Mouse (Mus musculus) intestine, embryonic 14.5 days (tissue): Measurements from ENCODE around the gene Itln1. TPM values are rescaled to one million over a fixed set of nuclear protein-coding genes. Genes with fewer than 3 reads are reported as not detected.
A peak's percentile ranks its signal among the peaks of the same experiment; 100 is the strongest.

Experiments
- ATAC-seq: fragments of 200-750 bp; cut with Nextera tagmentation; replicated peaks from 2 replicates; pipeline ENCODE4 v1.8.0; 2017; ENCODE audit warnings: low read depth, moderate number of reproducible peaks, moderate TSS enrichment, moderate library complexity; ENCODE audit not compliant: low FRiP score, low TSS enrichment
- DNase-seq: peaks from one replicate; pipeline ENCODE4 v3.0.0-alpha.2; 2018; ENCODE audit warnings: low spot score
- H3K27ac ChIP-seq: fragments of 300-500 bp; sonication (generic); 2 replicates; pipeline ENCODE4 v1.5.1; 2014; ENCODE audit warnings: low read depth, mild to moderate bottlenecking, control low read depth
- H3K27me3 ChIP-seq: fragments of 300-500 bp; sonication (generic); replicated peaks from 2 replicates; pipeline ENCODE4 v1.6.1; 2014; ENCODE audit warnings: low read length, control low read depth; ENCODE audit not compliant: control insufficient read depth, insufficient read depth
- H3K36me3 ChIP-seq: fragments of 300-500 bp; sonication (generic); 2 replicates; pipeline ENCODE4 v1.6.1; 2014; ENCODE audit warnings: low read length, control low read depth; ENCODE audit not compliant: control insufficient read depth, insufficient read depth
- H3K4me1 ChIP-seq: fragments of 300-500 bp; sonication (generic); replicated peaks from 2 replicates; pipeline ENCODE4 v1.6.1; 2014; ENCODE audit warnings: low read length, control low read depth, mixed read lengths; ENCODE audit not compliant: control insufficient read depth, insufficient read depth
- H3K4me2 ChIP-seq: fragments of 300-500 bp; sonication (generic); 2 replicates; pipeline ENCODE4 v1.6.1; 2014; ENCODE audit warnings: low read length
- H3K4me3 ChIP-seq: fragments of 300-500 bp; sonication (generic); 2 replicates; pipeline ENCODE4 v1.5.1; 2014; ENCODE audit warnings: low read depth, low read length, control low read depth, mixed read lengths
- H3K9ac ChIP-seq: fragments of 300-500 bp; sonication (generic); 2 replicates; pipeline ENCODE4 v1.6.1; 2014; ENCODE audit warnings: mild to moderate bottlenecking, low read length
- H3K9me3 ChIP-seq: fragments of 300-500 bp; sonication (generic); 2 replicates; pipeline ENCODE4 v1.6.1; 2016; ENCODE audit warnings: low read length, control low read depth; ENCODE audit not compliant: control insufficient read depth
- WGBS: fragments of 180-500 bp; shearing (Covaris S2); extraction: QIAGEN DNeasy Blood & Tissue Kit; methylation state at CpG from one replicate; pipeline ENCODE4 v1.1.7; 2014; 5-methylcytosine and 5-hydroxymethylcytosine counted together
- polyA plus RNA-seq: library from polyadenylated mRNA; unstranded; fragments of >200 nt; fragmentation: Nextera tagmentation; extraction: Ambion mirVana; gene quantifications from 2 replicates; pipeline ENCODE4 v1.2.1, GENCODE M21; 2014

Gene Itln1
- not detected in 2 replicates for polyA plus RNA-seq

- no peaks in the 10 kb centered on the region for H3K9me3 ChIP-seq
- 88% methylated on average over 1 of the region's 1 CpGs for WGBS
- H3K4me1 ChIP-seq: no peaks in the 10 kb centered on the region
- H3K27ac ChIP-seq: no peak within 1 kb of the TSS
- DNase-seq: no peak
- no peak for ATAC-seq
- H3K36me3 ChIP-seq: no peaks in the 10 kb centered on the region
- H3K9ac ChIP-seq: no peak within 1 kb of the TSS
- H3K4me3 ChIP-seq: no peak within 1 kb of the TSS
- H3K4me2 ChIP-seq: no peak within 1 kb of the TSS
- H3K27me3 ChIP-seq: no peaks in the 10 kb centered on the region
These were observed at the start of gene Itln1 for GRCm38 (mm10) chr1:171535194-171535593. Itln1 (minus strand) TSS chr1:171535294.

DNA sequence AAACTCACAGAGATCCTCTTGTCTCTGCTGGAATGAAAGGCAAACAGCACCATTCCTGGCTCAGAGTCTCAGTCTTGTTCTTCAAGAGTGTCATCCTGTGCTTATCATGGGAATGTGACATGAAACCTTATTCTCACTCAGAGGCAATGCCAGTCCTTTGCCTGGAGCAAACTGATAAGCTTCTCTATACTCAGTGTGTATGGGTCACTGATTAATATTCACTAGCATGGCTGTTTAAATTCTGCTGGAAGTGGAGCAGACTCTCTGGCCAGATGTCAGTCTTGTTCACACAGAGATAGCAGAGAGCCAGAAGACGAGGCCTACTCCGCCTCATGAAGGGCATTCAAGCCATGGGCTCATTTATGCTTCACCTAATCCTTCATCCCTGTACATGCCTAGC is 49.5 kb upstream of the Itln1 start:
- H3K27ac ChIP-seq: no peak overlapping the region
- H3K9me3 ChIP-seq: no peaks in the 10 kb centered on the region
- H3K36me3 ChIP-seq: no peaks in the 10 kb centered on the region
- H3K4me1 ChIP-seq: no peaks in the 10 kb centered on the region
- H3K9ac ChIP-seq: no peak overlapping the region
- DNase-seq (no peak), ATAC-seq (no peak)
- WGBS: 88% methylated on average over 2 of the region's 2 CpGs
- H3K4me3 ChIP-seq: no peak overlapping the region
- no peak overlapping the region for H3K4me2 ChIP-seq
- no peaks in the 10 kb centered on the region for H3K27me3 ChIP-seq

GRCm38 (mm10) chr1:171577168-171577567 is 42.1 kb upstream of the Itln1 start:
- Histone ChIP-seq H3K4me2 (no peak overlapping the region), H3K9ac (no peak overlapping the region), H3K9me3 (no peaks in the 10 kb centered on the region), H3K27ac (no peak overlapping the region), H3K27me3 (no peaks in the 10 kb centered on the region), H3K36me3 (no peaks in the 10 kb centered on the region), H3K4me3 (no peak overlapping the region), H3K4me1 (no peaks in the 10 kb centered on the region)
- DNase-seq (no peak), ATAC-seq (no peak)
- WGBS: 85% methylated on average over 7 of the region's 7 CpGs

GRCm38 (mm10) chr1:171568436-171568835 is 33.3 kb upstream of the Itln1 start:
- 61% methylated on average over 2 of the region's 2 CpGs for WGBS
- no peaks in the 10 kb centered on the region for H3K9me3 ChIP-seq
- no peak overlapping the region for H3K27ac ChIP-seq
- H3K4me1 ChIP-seq: no peaks in the 10 kb centered on the region
- H3K9ac ChIP-seq: no peak overlapping the region
- no peak overlapping the region for H3K4me3 ChIP-seq
- no peak for ATAC-seq
- no peak for DNase-seq
- no peaks in the 10 kb centered on the region for H3K27me3 ChIP-seq
- no peaks in the 10 kb centered on the region for H3K36me3 ChIP-seq
- H3K4me2 ChIP-seq: no peak overlapping the region

DNA sequence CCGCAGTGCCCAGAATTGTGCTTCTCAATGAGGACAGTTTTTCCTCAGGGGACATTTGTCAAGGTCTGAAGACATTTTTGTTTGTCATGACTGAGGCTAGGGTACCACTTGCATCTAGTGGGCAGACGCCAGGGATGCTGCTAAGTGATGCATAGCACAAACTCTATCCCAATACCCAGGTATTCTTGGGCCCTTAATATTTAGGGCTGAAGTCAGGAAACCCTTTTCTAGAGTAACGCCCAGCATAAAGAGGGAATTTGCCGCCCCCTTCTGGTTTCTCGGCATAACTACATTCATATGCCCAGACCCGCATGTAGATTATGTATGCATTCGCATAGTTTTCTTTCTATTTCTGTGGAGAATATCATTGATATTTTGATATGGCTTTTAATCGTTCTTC is 31.7 kb upstream of the Itln1 start:
- no peaks in the 10 kb centered on the region for H3K36me3 ChIP-seq
- WGBS: 25% methylated on average over 8 of the region's 8 CpGs
- no peak overlapping the region for H3K9ac ChIP-seq
- no peak overlapping the region for H3K27ac ChIP-seq
- no peaks in the 10 kb centered on the region for H3K9me3 ChIP-seq
- H3K4me2 ChIP-seq: no peak overlapping the region
- peak; percentile 70 for DNase-seq
- no peaks in the 10 kb centered on the region for H3K27me3 ChIP-seq
- no peak overlapping the region for H3K4me3 ChIP-seq
- H3K4me1 ChIP-seq: no peaks in the 10 kb centered on the region
- 0 out of 2 replicates have a peak, but pooled peaks have one; percentile 54 for ATAC-seq

DNA sequence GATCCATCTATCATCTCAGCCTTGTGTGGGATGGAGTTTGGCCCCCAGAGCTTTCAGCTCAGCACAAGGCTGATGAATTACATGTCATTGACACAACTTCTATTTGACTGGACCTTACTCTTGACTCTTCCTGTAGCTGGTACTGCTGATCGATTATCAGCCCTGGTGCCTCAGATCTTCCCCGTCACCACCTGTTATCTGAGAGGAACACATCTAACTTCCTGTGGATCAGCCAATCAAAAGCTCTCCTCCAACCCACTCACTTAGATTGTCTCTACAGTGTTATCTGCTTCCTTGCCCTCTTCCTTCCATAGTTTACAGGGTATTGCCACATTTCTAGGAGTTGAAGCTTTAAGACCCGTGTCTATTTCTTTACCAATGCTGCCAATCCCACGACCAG is 30.8 kb upstream of the Itln1 start:
- no peak overlapping the region for H3K27ac ChIP-seq
- H3K9me3 ChIP-seq: no peaks in the 10 kb centered on the region
- no peaks in the 10 kb centered on the region for H3K36me3 ChIP-seq
- H3K4me2 ChIP-seq: no peak overlapping the region
- ATAC-seq (no peak), DNase-seq (no peak)
- H3K4me3 ChIP-seq: no peak overlapping the region
- H3K27me3 ChIP-seq: no peaks in the 10 kb centered on the region
- H3K4me1 ChIP-seq: no peaks in the 10 kb centered on the region
- WGBS: 70% methylated on average over 4 of the region's 4 CpGs
- no peak overlapping the region for H3K9ac ChIP-seq

DNA sequence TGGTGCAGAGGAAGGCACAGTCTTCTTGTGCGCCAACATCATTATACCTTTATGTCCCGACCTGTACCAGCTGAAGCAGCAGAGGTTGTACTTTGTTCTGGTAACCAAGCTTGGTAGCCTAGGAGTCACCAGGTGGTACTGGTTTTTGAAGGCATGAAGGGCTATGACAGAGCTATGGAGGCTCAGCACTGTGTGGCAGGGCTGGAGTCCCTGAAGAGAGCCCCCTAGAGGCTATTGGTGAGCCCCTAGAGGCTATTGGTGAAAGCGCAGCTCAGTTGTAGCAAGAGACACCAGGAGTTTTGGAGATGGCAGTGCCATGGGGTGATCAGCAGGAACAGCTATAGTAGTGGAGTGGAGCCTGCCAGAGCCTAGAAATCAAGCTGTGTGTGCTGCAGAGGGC is 29.2 kb upstream of the Itln1 start:
- H3K27me3 ChIP-seq: no peaks in the 10 kb centered on the region
- ATAC-seq (no peak; the same call in 1 of the 2 replicates), DNase-seq (peak; percentile 58)
- H3K4me1 ChIP-seq: no peaks in the 10 kb centered on the region
- no peak overlapping the region for H3K4me3 ChIP-seq
- no peak overlapping the region for H3K4me2 ChIP-seq
- WGBS: 63% methylated on average over 3 of the region's 3 CpGs
- H3K9ac ChIP-seq: no peak overlapping the region
- H3K9me3 ChIP-seq: no peaks in the 10 kb centered on the region
- no peak overlapping the region for H3K27ac ChIP-seq
- H3K36me3 ChIP-seq: no peaks in the 10 kb centered on the region

DNA sequence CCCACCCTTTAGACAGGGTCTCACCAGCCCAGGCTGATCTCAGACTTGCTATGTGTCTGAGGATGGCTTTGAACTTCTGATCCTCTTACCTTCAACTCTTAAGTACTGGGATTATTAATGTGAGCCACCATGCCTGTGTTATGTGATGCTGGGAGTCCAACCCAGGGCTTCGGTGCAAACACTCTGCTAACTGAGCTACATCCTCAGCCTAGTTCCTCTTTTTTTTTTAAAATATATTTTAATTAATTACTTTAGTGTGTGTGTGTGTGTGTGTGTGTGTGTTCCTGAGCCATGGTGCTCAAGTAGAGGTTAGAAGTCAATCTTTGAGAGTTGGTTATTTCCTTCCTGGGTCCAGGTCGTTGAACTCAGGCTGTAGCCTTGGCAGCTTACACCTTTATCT is 27.9 kb upstream of the Itln1 start:
- WGBS: 70% methylated on average over 2 of the region's 2 CpGs
- Histone ChIP-seq H3K27ac (no peak overlapping the region), H3K4me2 (no peak overlapping the region), H3K4me1 (no peaks in the 10 kb centered on the region), H3K9me3 (no peaks in the 10 kb centered on the region), H3K36me3 (no peaks in the 10 kb centered on the region), H3K9ac (no peak overlapping the region), H3K4me3 (no peak overlapping the region), H3K27me3 (no peaks in the 10 kb centered on the region)
- ATAC-seq: no peak
- DNase-seq: no peak

GRCm38 (mm10) chr1:171561639-171562225 is 26.6 kb upstream of the Itln1 start:
- ATAC-seq: no peak
- 65% methylated on average over 8 of the region's 11 CpGs for WGBS
- H3K4me2 ChIP-seq: no peak overlapping the region

More at GRCm38 (mm10) chr1:171561639-171562225, 26.6 kb upstream of the Itln1 start:
- no peaks in the 10 kb centered on the region for H3K27me3 ChIP-seq
- no peaks in the 10 kb centered on the region for H3K4me1 ChIP-seq
- no peak overlapping the region for H3K27ac ChIP-seq
- H3K36me3 ChIP-seq: no peaks in the 10 kb centered on the region
- H3K9me3 ChIP-seq: no peaks in the 10 kb centered on the region
- no peak for DNase-seq
- H3K4me3 ChIP-seq: no peak overlapping the region
- no peak overlapping the region for H3K9ac ChIP-seq
